Mouse (Mus musculus): Measurements from ENCODE around the gene Abr. TPM values are rescaled to one million over a fixed set of nuclear protein-coding genes. Genes with fewer than 3 reads are reported as not detected.

The Abr gene
- polyA plus RNA-seq, 1 experiment: 81.3 TPM

- peak overlapping the region; percentile 66 for H3ac ChIP-seq (ENCODE audit: control insufficient read depth, insufficient read length)
- H3K36me3 ChIP-seq (ENCODE audit: control insufficient read depth, insufficient read depth): no peaks in the 10 kb centered on the region
- H3K4me3 ChIP-seq: peak overlapping the region; percentile 98
- no peaks in the 10 kb centered on the region for H3K27me3 ChIP-seq (ENCODE audit: control insufficient read depth, insufficient read depth, insufficient read length)
- TF ChIP-seq USF1 (IDR thresholded peaks at IDR 0.05; ENCODE audit: low read depth) (no peak), CEBPB (IDR thresholded peaks at IDR 0.05; ENCODE audit: insufficient read depth, poor library complexity, severe bottlenecking) (no peak), E2F4 (IDR thresholded peaks at IDR 0.05; ENCODE audit: insufficient read depth) (no peak), TCF12 (IDR thresholded peaks at IDR 0.05; ENCODE audit: insufficient read depth, poor library complexity, severe bottlenecking) (no peak), SRF (IDR thresholded peaks at IDR 0.05; ENCODE audit: control insufficient read depth, insufficient read length, low read depth) (no peak), MYOG (IDR thresholded peaks at IDR 0.05; ENCODE audit: control insufficient read depth in 1 of 3, insufficient read depth in 1 of 3, insufficient read length in 2 of 3, low read depth in 2 of 3) (no peak), REST (IDR thresholded peaks at IDR 0.05; ENCODE audit: insufficient read depth, insufficient read length) (no peak), MAX (IDR thresholded peaks at IDR 0.05; ENCODE audit: low read depth) (no peak), TCF3 (IDR thresholded peaks at IDR 0.05; ENCODE audit: insufficient read length, low read depth) (no peak), MYOD1 (IDR thresholded peaks at IDR 0.05; ENCODE audit: control insufficient read depth in 1 of 3, insufficient read length in 2 of 3, low read depth in 2 of 3) (no peak), POLR2AphosphoS2 (IDR thresholded peaks at IDR 0.05; ENCODE audit: insufficient read length, low read depth) (no peak), POLR2A (IDR thresholded peaks at IDR 0.05; ENCODE audit: insufficient read length, low read depth) (no peak)
- H3K79me2 ChIP-seq (ENCODE audit: control insufficient read depth, insufficient read depth): peaks cover 56% of the 10 kb centered on the region
- peak overlapping the region; percentile 95 for H3K4me2 ChIP-seq (ENCODE audit: low read depth)
Observed at GRCm38 (mm10) chr11:76397650-76398311, 224.3 kb downstream of the Abr start.

DNA sequence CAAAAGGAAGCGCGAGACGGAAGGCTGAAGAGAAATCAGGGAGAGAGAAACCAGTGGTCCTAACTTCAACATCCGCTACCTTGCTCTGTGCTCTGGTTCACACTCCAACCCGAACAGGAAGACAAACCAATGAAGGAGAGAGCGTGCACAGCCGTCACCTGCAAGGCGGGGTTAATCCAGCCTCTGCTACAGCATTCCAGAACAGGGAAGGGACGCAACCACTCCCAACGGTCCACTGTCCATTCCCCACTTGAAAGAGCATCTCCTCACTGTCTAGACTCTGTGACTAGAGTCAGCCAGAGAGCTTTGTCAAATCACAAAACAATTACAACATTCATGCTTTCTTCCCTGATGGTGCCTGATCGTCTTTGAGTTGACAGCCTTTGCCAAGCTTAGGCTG, 229.1 kb downstream of the Abr start:
- no peak overlapping the region for H3K4me3 ChIP-seq
- no peak overlapping the region for H3ac ChIP-seq (ENCODE audit: control insufficient read depth, insufficient read length)
- no peaks in the 10 kb centered on the region for H3K27me3 ChIP-seq (ENCODE audit: control insufficient read depth, insufficient read depth, insufficient read length)
- no peak overlapping the region for H3K4me2 ChIP-seq (ENCODE audit: low read depth)
- TF ChIP-seq E2F4 (IDR thresholded peaks at IDR 0.05; ENCODE audit: insufficient read depth) (no peak), REST (IDR thresholded peaks at IDR 0.05; ENCODE audit: insufficient read depth, insufficient read length) (no peak), CEBPB (IDR thresholded peaks at IDR 0.05; ENCODE audit: insufficient read depth, poor library complexity, severe bottlenecking) (no peak), TCF12 (IDR thresholded peaks at IDR 0.05; ENCODE audit: insufficient read depth, poor library complexity, severe bottlenecking) (no peak), MYOG (IDR thresholded peaks at IDR 0.05; ENCODE audit: control insufficient read depth in 1 of 3, insufficient read depth in 1 of 3, insufficient read length in 2 of 3, low read depth in 2 of 3) (no peak), USF1 (IDR thresholded peaks at IDR 0.05; ENCODE audit: low read depth) (no peak), SRF (IDR thresholded peaks at IDR 0.05; ENCODE audit: control insufficient read depth, insufficient read length, low read depth) (no peak), POLR2A (IDR thresholded peaks at IDR 0.05; ENCODE audit: insufficient read length, low read depth) (no peak), MYOD1 (IDR thresholded peaks at IDR 0.05; ENCODE audit: control insufficient read depth in 1 of 3, insufficient read length in 2 of 3, low read depth in 2 of 3) (no peak), TCF3 (IDR thresholded peaks at IDR 0.05; ENCODE audit: insufficient read length, low read depth) (no peak), POLR2AphosphoS2 (IDR thresholded peaks at IDR 0.05; ENCODE audit: insufficient read length, low read depth) (no peak), MAX (IDR thresholded peaks at IDR 0.05; ENCODE audit: low read depth) (no peak)
- peaks cover 97% of the 10 kb centered on the region for H3K79me2 ChIP-seq (ENCODE audit: control insufficient read depth, insufficient read depth)
- H3K36me3 ChIP-seq (ENCODE audit: control insufficient read depth, insufficient read depth): no peaks in the 10 kb centered on the region

- Histone ChIP-seq H3K27me3 (ENCODE audit: control insufficient read depth, insufficient read depth, insufficient read length) (no peaks in the 10 kb centered on the region), H3K4me3 (no peak overlapping the region), H3K36me3 (ENCODE audit: control insufficient read depth, insufficient read depth) (no peaks in the 10 kb centered on the region), H3K79me2 (ENCODE audit: control insufficient read depth, insufficient read depth) (peaks cover 97% of the 10 kb centered on the region), H3ac (ENCODE audit: control insufficient read depth, insufficient read length) (no peak overlapping the region), H3K4me2 (ENCODE audit: low read depth) (no peak overlapping the region)
- TF ChIP-seq TCF3 (IDR thresholded peaks at IDR 0.05; ENCODE audit: insufficient read length, low read depth) (no peak), MYOD1 (IDR thresholded peaks at IDR 0.05; ENCODE audit: control insufficient read depth in 1 of 3, insufficient read length in 2 of 3, low read depth in 2 of 3) (no peak), TCF12 (IDR thresholded peaks at IDR 0.05; ENCODE audit: insufficient read depth, poor library complexity, severe bottlenecking) (no peak), POLR2A (IDR thresholded peaks at IDR 0.05; ENCODE audit: insufficient read length, low read depth) (no peak), REST (IDR thresholded peaks at IDR 0.05; ENCODE audit: insufficient read depth, insufficient read length) (no peak), USF1 (IDR thresholded peaks at IDR 0.05; ENCODE audit: low read depth) (no peak), CEBPB (IDR thresholded peaks at IDR 0.05; ENCODE audit: insufficient read depth, poor library complexity, severe bottlenecking) (no peak), SRF (IDR thresholded peaks at IDR 0.05; ENCODE audit: control insufficient read depth, insufficient read length, low read depth) (no peak), MAX (IDR thresholded peaks at IDR 0.05; ENCODE audit: low read depth) (no peak), POLR2AphosphoS2 (IDR thresholded peaks at IDR 0.05; ENCODE audit: insufficient read length, low read depth) (no peak), E2F4 (IDR thresholded peaks at IDR 0.05; ENCODE audit: insufficient read depth) (no peak), MYOG (IDR thresholded peaks at IDR 0.05; ENCODE audit: control insufficient read depth in 1 of 3, insufficient read depth in 1 of 3, insufficient read length in 2 of 3, low read depth in 2 of 3) (no peak)
Observed at GRCm38 (mm10) chr11:76392532-76392931, 229.6 kb downstream of the Abr start.

DNA sequence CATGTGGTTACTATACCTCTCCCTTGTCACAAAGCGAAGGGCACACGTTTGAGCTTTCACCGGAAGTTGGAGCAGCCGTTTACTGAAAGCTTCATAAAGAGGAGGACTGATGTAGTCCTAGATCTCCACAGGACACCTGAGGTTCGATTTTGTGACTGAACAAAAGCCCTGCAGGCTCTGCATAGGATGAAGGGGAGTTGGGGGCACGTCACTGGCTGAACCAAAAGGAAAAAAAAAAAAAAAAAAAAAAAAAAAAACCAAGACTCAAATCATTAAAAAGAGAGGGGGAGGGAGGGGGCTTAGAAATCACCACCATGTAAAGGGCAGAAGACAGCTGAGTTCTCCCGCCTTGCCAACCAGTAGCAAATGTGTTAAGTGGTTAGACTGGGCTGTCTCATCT, 233.4 kb downstream of the Abr start:
- Histone ChIP-seq H3K36me3 (ENCODE audit: control insufficient read depth, insufficient read depth) (no peaks in the 10 kb centered on the region), H3ac (ENCODE audit: control insufficient read depth, insufficient read length) (no peak overlapping the region), H3K4me2 (ENCODE audit: low read depth) (no peak overlapping the region), H3K79me2 (ENCODE audit: control insufficient read depth, insufficient read depth) (peaks cover 95% of the 10 kb centered on the region), H3K4me3 (no peak overlapping the region), H3K27me3 (ENCODE audit: control insufficient read depth, insufficient read depth, insufficient read length) (no peaks in the 10 kb centered on the region)
- TF ChIP-seq CEBPB (IDR thresholded peaks at IDR 0.05; ENCODE audit: insufficient read depth, poor library complexity, severe bottlenecking) (no peak), USF1 (IDR thresholded peaks at IDR 0.05; ENCODE audit: low read depth) (no peak), SRF (IDR thresholded peaks at IDR 0.05; ENCODE audit: control insufficient read depth, insufficient read length, low read depth) (no peak), MAX (IDR thresholded peaks at IDR 0.05; ENCODE audit: low read depth) (no peak), MYOG (IDR thresholded peaks at IDR 0.05; ENCODE audit: control insufficient read depth in 1 of 3, insufficient read depth in 1 of 3, insufficient read length in 2 of 3, low read depth in 2 of 3) (no peak), POLR2A (IDR thresholded peaks at IDR 0.05; ENCODE audit: insufficient read length, low read depth) (no peak), REST (IDR thresholded peaks at IDR 0.05; ENCODE audit: insufficient read depth, insufficient read length) (no peak), POLR2AphosphoS2 (IDR thresholded peaks at IDR 0.05; ENCODE audit: insufficient read length, low read depth) (no peak), TCF12 (IDR thresholded peaks at IDR 0.05; ENCODE audit: insufficient read depth, poor library complexity, severe bottlenecking) (no peak), MYOD1 (IDR thresholded peaks at IDR 0.05; ENCODE audit: control insufficient read depth in 1 of 3, insufficient read length in 2 of 3, low read depth in 2 of 3) (no peak), TCF3 (IDR thresholded peaks at IDR 0.05; ENCODE audit: insufficient read length, low read depth) (no peak), E2F4 (IDR thresholded peaks at IDR 0.05; ENCODE audit: insufficient read depth) (no peak)
